Mouse (Mus musculus) liver, embryonic 15.5 days (tissue): Measurements from ENCODE around the gene Hand2. TPM values are rescaled to one million over a fixed set of nuclear protein-coding genes. Genes with fewer than 3 reads are reported as not detected.

ENCODE experiments used
- ATAC-seq: fragments of 200-750 bp; cut with Nextera tagmentation; 2 replicates; pipeline ENCODE4 v1.8.0; 2017; ENCODE audit warnings: moderate number of reproducible peaks, mild to moderate bottlenecking, moderate library complexity; ENCODE audit not compliant: insufficient read depth
- H3K27ac ChIP-seq: fragments of 300-500 bp; sonication (generic); replicated peaks from 2 replicates; pipeline ENCODE4 v1.5.1; 2015; ENCODE audit warnings: mild to moderate bottlenecking, inconsistent platforms
- H3K27me3 ChIP-seq: fragments of 300-500 bp; sonication (generic); 2 replicates; pipeline ENCODE4 v1.6.1; 2015; ENCODE audit warnings: mild to moderate bottlenecking, inconsistent platforms
- H3K36me3 ChIP-seq: fragments of 300-500 bp; sonication (generic); replicated peaks from 2 replicates; pipeline ENCODE4 v1.6.1; 2015; ENCODE audit warnings: moderate library complexity, mild to moderate bottlenecking, inconsistent platforms
- H3K4me1 ChIP-seq: fragments of 300-500 bp; sonication (generic); replicated peaks from 2 replicates; pipeline ENCODE4 v1.6.1; 2015; ENCODE audit warnings: inconsistent platforms
- H3K4me2 ChIP-seq: fragments of 300-500 bp; sonication (generic); 2 replicates; pipeline ENCODE4 v1.6.1; 2015; ENCODE audit warnings: moderate library complexity, mild to moderate bottlenecking, inconsistent platforms
- H3K4me3 ChIP-seq: fragments of 300-500 bp; sonication (generic); replicated peaks from 2 replicates; pipeline ENCODE4 v1.5.1; 2015; ENCODE audit warnings: mild to moderate bottlenecking, inconsistent platforms
- H3K9ac ChIP-seq: fragments of 300-500 bp; sonication (generic); 2 replicates; pipeline ENCODE4 v1.6.1; 2015; ENCODE audit warnings: moderate library complexity, mild to moderate bottlenecking, inconsistent platforms
- H3K9me3 ChIP-seq: fragments of 300-500 bp; sonication (generic); replicated peaks from 2 replicates; pipeline ENCODE4 v1.6.1; 2016; ENCODE audit warnings: inconsistent platforms
- WGBS: fragments of 180-500 bp; shearing (Covaris S2); methylation state at CpG from one replicate; pipeline ENCODE4 v1.1.7; 2015; ENCODE audit warnings: mixed read lengths; ENCODE audit not compliant: insufficient replicate concordance; 5-methylcytosine and 5-hydroxymethylcytosine counted together
- polyA plus RNA-seq: library from polyadenylated mRNA; unstranded; fragments of >200 nt; fragmentation: Nextera tagmentation; extraction: Ambion mirVana; gene quantifications from 2 replicates; pipeline ENCODE4 v1.2.1, GENCODE M21; 2015

The Hand2 gene
- polyA plus RNA-seq, 1 experiment from 2014 or later: 0.39 TPM

DNA sequence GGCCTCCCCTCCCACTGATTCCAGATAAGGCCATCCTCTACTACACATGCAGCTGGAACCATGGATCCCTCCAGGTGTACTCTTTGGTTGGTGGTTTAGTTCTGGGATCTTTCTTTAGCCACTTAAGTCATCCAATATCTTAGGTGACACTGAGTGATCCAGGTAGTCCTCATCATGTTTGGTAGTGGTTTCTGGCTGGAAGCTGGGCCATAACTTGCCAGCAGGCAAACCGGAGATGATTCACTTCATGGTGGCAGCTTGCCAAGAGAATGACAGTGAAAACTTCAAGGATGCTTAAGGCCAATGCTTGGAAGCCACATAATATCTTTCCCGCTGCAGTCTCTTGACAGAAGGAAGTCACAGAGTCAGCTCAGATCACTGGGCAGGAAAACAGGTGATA, 42.1 kb downstream of the Hand2 start:
- no peak overlapping the region for H3K4me3 ChIP-seq
- no peak overlapping the region for H3K27ac ChIP-seq

DNA sequence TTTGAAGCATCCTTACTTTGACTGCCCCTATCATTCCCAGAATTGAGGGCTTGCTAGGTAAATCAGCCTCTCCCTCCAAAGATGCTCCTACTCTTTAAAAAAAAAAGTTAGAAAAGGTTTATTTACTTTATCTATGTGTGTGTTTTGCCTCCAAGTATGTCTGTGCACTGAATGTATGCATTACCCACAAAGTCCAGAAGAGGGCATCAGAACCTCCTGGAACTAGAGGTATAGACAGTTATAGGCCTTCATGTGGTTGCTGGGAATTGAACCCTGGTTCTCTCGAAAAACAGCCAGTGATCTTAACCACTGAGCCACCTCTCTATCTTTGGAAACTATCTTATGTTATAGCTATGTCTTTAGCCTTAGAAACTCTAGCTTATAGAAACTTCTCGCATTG, 53.3 kb downstream of the Hand2 start:
- H3K36me3 ChIP-seq: no peaks in the 10 kb centered on the region

More for the DNA sequence above, 42.1 kb downstream of the Hand2 start:
- Histone ChIP-seq H3K9me3 (no peaks in the 10 kb centered on the region), H3K36me3 (no peaks in the 10 kb centered on the region), H3K4me2 (no peak overlapping the region), H3K27me3 (no peaks in the 10 kb centered on the region), H3K9ac (no peak overlapping the region), H3K4me1 (no peaks in the 10 kb centered on the region)
- ATAC-seq: no peak
- WGBS: 49% methylated on average over 2 of the region's 2 CpGs

More for the DNA sequence above, 53.3 kb downstream of the Hand2 start:
- no peak overlapping the region for H3K4me3 ChIP-seq
- H3K9me3 ChIP-seq: no peaks in the 10 kb centered on the region
- no peaks in the 10 kb centered on the region for H3K27me3 ChIP-seq
- no peak overlapping the region for H3K27ac ChIP-seq
- no peak overlapping the region for H3K4me2 ChIP-seq
- 55% methylated on average over 2 of the region's 2 CpGs for WGBS
- H3K4me1 ChIP-seq: no peaks in the 10 kb centered on the region
- ATAC-seq: no peak
- no peak overlapping the region for H3K9ac ChIP-seq

Other genes with a start within 250 kb of the Hand2 start
- gene Scrg1, start 134.9 kb downstream of the Hand2 start, polyA plus RNA-seq: 0.35 TPM in 1 of 2 replicates, not detected in the other
- 13.6 and 13.9 TPM in 2 replicates for gene Sap30, start 166.9 kb downstream of the Hand2 start, polyA plus RNA-seq
- gene Hmgb2, start 190.9 kb downstream of the Hand2 start, polyA plus RNA-seq: 204 and 283 TPM in 2 replicates